Mouse (Mus musculus) forebrain, embryonic 14.5 days (tissue): ENCODE measurements at regions not wholly inside any gene's neighbourhood (a gene's known extent, or its start where the extent isn't known, plus 50 kb on each side); places are given as distances from the start of the nearest gene placed in this dataset.
A peak's percentile ranks its signal among the peaks of the same experiment; 100 is the strongest.

Experiments
- ATAC-seq: fragments of 200-750 bp; cut with Nextera tagmentation; 2 replicates; pipeline ENCODE4 v1.8.0; 2017; ENCODE audit warnings: mild to moderate bottlenecking, moderate library complexity
- DNase-seq: peaks from one replicate; pipeline ENCODE4 v3.0.0-alpha.2; 2015; ENCODE audit warnings: low spot score
- H3K27ac ChIP-seq: fragments of 300-500 bp; sonication (generic); 2 replicates; pipeline ENCODE4 v1.5.1; 2014; ENCODE audit warnings: low read depth, mild to moderate bottlenecking, control low read depth, low read length, moderate library complexity
- H3K27me3 ChIP-seq: fragments of 300-500 bp; sonication (generic); replicated peaks from 2 replicates; pipeline ENCODE4 v1.6.1; 2014; ENCODE audit warnings: low read length, control low read depth, mixed read lengths; ENCODE audit not compliant: control insufficient read depth, insufficient read depth
- H3K36me3 ChIP-seq: fragments of 300-500 bp; sonication (generic); 2 replicates; pipeline ENCODE4 v1.6.1; 2014; ENCODE audit warnings: low read length, control low read depth; ENCODE audit not compliant: control insufficient read depth, insufficient read depth
- H3K4me1 ChIP-seq: fragments of 300-500 bp; sonication (generic); 2 replicates; pipeline ENCODE4 v1.6.1; 2014; ENCODE audit warnings: antibody characterized with exemption, low read length, control low read depth; ENCODE audit not compliant: control insufficient read depth, insufficient read depth
- H3K4me2 ChIP-seq: fragments of 300-500 bp; sonication (generic); 2 replicates; pipeline ENCODE4 v1.6.1; 2014; ENCODE audit warnings: mild to moderate bottlenecking, control low read depth, low read length
- H3K4me3 ChIP-seq: fragments of 300-500 bp; sonication (generic); 2 replicates; pipeline ENCODE4 v1.5.1; 2014; ENCODE audit warnings: low read depth, low read length, control low read depth
- H3K9ac ChIP-seq: fragments of 300-500 bp; sonication (generic); 2 replicates; pipeline ENCODE4 v1.6.1; 2014; ENCODE audit warnings: mild to moderate bottlenecking, low read length, control low read depth, moderate library complexity
- H3K9me3 ChIP-seq: fragments of 300-500 bp; sonication (generic); replicated peaks from 2 replicates; pipeline ENCODE4 v1.6.1; 2016; ENCODE audit warnings: low read length, control low read depth, mixed read lengths; ENCODE audit not compliant: control insufficient read depth
- WGBS: fragments of 180-500 bp; shearing (Covaris S2); extraction: QIAGEN DNeasy Blood & Tissue Kit; methylation state at CpG from one replicate; pipeline ENCODE4 v1.1.7; 2014; 5-methylcytosine and 5-hydroxymethylcytosine counted together

- peak overlapping the region; percentile 63 for H3K27ac ChIP-seq
- H3K4me3 ChIP-seq, result no peak overlapping the region
- ATAC-seq (peak; percentile 92), DNase-seq (peak; percentile 77)
- H3K4me1 ChIP-seq, result no peaks in the 10 kb centered on the region
- WGBS, result 52% methylated on average over 10 of the region's 10 CpGs
- no peaks in the 10 kb centered on the region for H3K36me3 ChIP-seq
- no peak overlapping the region for H3K9ac ChIP-seq
- H3K27me3 ChIP-seq, result no peaks in the 10 kb centered on the region
- no peaks in the 10 kb centered on the region for H3K9me3 ChIP-seq
- H3K4me2 ChIP-seq, result no peak overlapping the region
Observed at GRCm38 (mm10) chr2:123349625-123350346, 584.7 kb downstream of the Sqor start.

- H3K27ac ChIP-seq, result no peak overlapping the region
- H3K27me3 ChIP-seq, result no peaks in the 10 kb centered on the region
- H3K4me2 ChIP-seq, result no peak overlapping the region
- H3K9ac ChIP-seq, result no peak overlapping the region
- DNase-seq, result peak; percentile 88
- no peak overlapping the region for H3K4me3 ChIP-seq
- H3K4me1 ChIP-seq, result no peaks in the 10 kb centered on the region
- 0 out of 2 replicates have a peak, but pooled peaks cover 2% of the 10 kb centered on the region for H3K9me3 ChIP-seq
- ATAC-seq, result peak; percentile 97
- no peaks in the 10 kb centered on the region for H3K36me3 ChIP-seq
Observed at GRCm38 (mm10) chr2:123364204-123364603, 599.2 kb downstream of the Sqor start.

GRCm38 (mm10) chr2:123366571-123366970, 601.5 kb downstream of the Sqor start:
- ATAC-seq (no peak), DNase-seq (no peak)
- Histone ChIP-seq H3K27me3 (no peaks in the 10 kb centered on the region), H3K4me1 (no peaks in the 10 kb centered on the region), H3K27ac (no peak overlapping the region), H3K36me3 (no peaks in the 10 kb centered on the region), H3K4me3 (no peak overlapping the region), H3K9me3 (0 out of 2 replicates have a peak, but pooled peaks cover 2% of the 10 kb centered on the region), H3K4me2 (no peak overlapping the region), H3K9ac (no peak overlapping the region)
- 97% methylated on average over 2 of the region's 2 CpGs for WGBS

GRCm38 (mm10) chr2:123385622-123386418, 620.8 kb downstream of the Sqor start:
- ATAC-seq (no peak), DNase-seq (peak; percentile 23)
- 54% methylated on average over 6 of the region's 6 CpGs for WGBS
- no peaks in the 10 kb centered on the region for H3K36me3 ChIP-seq
- H3K9ac ChIP-seq, result no peak overlapping the region
- no peak overlapping the region for H3K4me3 ChIP-seq
- 0 out of 2 replicates have a peak, but pooled peaks cover 2% of the 10 kb centered on the region for H3K4me1 ChIP-seq
- H3K27me3 ChIP-seq, result no peaks in the 10 kb centered on the region
- H3K27ac ChIP-seq, result no peak overlapping the region
- no peak overlapping the region for H3K4me2 ChIP-seq
- no peaks in the 10 kb centered on the region for H3K9me3 ChIP-seq

GRCm38 (mm10) chr2:123386773-123387604, 622.0 kb downstream of the Sqor start:
- WGBS, result 57% methylated on average over 7 of the region's 7 CpGs
- Histone ChIP-seq H3K4me2 (no peak overlapping the region), H3K4me3 (no peak overlapping the region), H3K9ac (no peak overlapping the region), H3K36me3 (no peaks in the 10 kb centered on the region), H3K27ac (no peak overlapping the region), H3K27me3 (no peaks in the 10 kb centered on the region), H3K9me3 (no peaks in the 10 kb centered on the region), H3K4me1 (0 out of 2 replicates have a peak, but pooled peaks cover 2% of the 10 kb centered on the region)
- peak; percentile 40; the same call in 1 of the 2 replicates for ATAC-seq
- peak; percentile 11 for DNase-seq

- H3K27ac ChIP-seq, result no peak overlapping the region
- WGBS, result 81% methylated on average over 1 of the region's 1 CpGs
Observed at GRCm38 (mm10) chr2:123390981-123391380, 625.9 kb downstream of the Sqor start.

GRCm38 (mm10) chr2:123394296-123394695, 629.3 kb downstream of the Sqor start:
- Histone ChIP-seq H3K4me2 (no peak overlapping the region), H3K4me3 (no peak overlapping the region)
- WGBS, result 88% methylated on average over 3 of the region's 3 CpGs

More at GRCm38 (mm10) chr2:123390981-123391380, 625.9 kb downstream of the Sqor start:
- Histone ChIP-seq H3K9me3 (no peaks in the 10 kb centered on the region), H3K4me2 (no peak overlapping the region), H3K9ac (no peak overlapping the region), H3K4me1 (no peaks in the 10 kb centered on the region), H3K36me3 (no peaks in the 10 kb centered on the region), H3K27me3 (no peaks in the 10 kb centered on the region), H3K4me3 (no peak overlapping the region)
- ATAC-seq, result peak; percentile 54; the same call in 1 of the 2 replicates
- peak; percentile 35 for DNase-seq

GRCm38 (mm10) chr2:123397551-123397950, 632.5 kb downstream of the Sqor start:
- Histone ChIP-seq H3K4me2 (no peak overlapping the region), H3K4me1 (no peaks in the 10 kb centered on the region), H3K27me3 (no peaks in the 10 kb centered on the region), H3K27ac (no peak overlapping the region), H3K9ac (no peak overlapping the region), H3K9me3 (no peaks in the 10 kb centered on the region), H3K36me3 (no peaks in the 10 kb centered on the region), H3K4me3 (no peak overlapping the region)
- no peak for DNase-seq
- WGBS, result 86% methylated on average over 1 of the region's 1 CpGs
- ATAC-seq, result no peak

More at GRCm38 (mm10) chr2:123394296-123394695, 629.3 kb downstream of the Sqor start:
- H3K9me3 ChIP-seq, result no peaks in the 10 kb centered on the region
- no peaks in the 10 kb centered on the region for H3K27me3 ChIP-seq
- no peak overlapping the region for H3K27ac ChIP-seq
- no peak for DNase-seq
- H3K9ac ChIP-seq, result no peak overlapping the region
- H3K4me1 ChIP-seq, result no peaks in the 10 kb centered on the region
- ATAC-seq, result no peak
- H3K36me3 ChIP-seq, result no peaks in the 10 kb centered on the region
